Mouse (Mus musculus): ENCODE measurements around the gene Pak6.
A peak's percentile ranks its signal among the peaks of the same experiment; 100 is the strongest.

Gene Pak6

DNA sequence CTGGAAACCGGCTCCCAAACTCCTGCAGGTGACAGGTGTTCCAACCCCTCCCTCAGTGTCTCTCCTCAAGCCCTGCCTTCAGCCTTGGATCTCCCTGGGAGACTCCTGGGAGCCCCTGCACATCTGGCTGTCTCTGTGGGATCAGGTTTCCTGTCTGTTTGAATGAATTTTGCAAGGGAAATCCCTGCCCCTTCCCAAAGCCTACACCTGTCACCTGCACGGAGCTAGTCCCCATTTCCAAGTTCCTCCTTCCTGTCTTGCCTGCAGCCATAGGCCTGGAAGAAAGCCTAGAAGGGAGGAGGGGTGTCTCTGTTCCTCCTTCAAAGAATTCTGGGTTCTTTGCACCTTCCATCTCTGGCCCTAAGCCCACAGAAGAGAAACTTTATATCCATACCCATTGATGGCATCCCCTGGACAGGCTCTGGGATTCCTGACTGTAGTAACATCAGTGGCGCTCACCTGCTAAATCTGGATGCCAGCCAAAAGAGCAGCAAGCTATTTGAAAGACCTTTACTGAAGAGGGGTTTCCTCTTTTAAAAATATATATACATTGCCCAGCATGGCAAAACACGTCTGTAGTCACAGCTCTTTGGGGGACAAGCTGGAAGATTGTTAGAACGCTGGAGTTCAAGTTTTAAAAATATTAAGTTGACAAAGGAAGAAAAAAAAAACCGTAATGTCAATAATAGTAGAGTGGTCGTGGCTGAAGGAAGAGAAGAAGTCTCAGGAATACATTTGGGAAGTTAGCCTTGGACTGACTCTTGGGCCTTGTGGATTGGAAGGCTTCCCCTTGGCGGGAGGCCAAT, 66.9 kb downstream of the Pak6 start:
- no peak for DNase-seq (ENCODE audit: low spot score)

DNA sequence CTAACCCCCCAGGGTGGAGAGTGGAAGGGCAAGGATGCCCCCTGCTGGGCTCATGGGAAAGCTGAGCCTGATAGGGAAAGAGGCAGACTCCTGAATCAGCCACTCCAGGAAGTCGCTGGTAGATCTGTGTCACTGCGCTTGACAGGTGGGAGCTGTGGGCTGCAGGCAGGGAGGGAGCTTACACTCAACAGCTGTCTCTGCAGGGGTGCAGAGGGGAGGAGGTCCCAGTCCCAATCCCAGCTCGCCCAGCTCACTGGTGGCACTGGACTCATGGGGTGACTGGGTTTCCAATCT, 67.5 kb downstream of the Pak6 start:
- DNase-seq (ENCODE audit: low spot score), result no peak

- DNase-seq (ENCODE audit: low spot score), result no peak
Measured at GRCm38 (mm10) chr2:118731981-118732380, 68.9 kb downstream of the Pak6 start.

- no peak for DNase-seq (ENCODE audit: low spot score)
Measured at GRCm38 (mm10) chr2:118733341-118733740, 70.2 kb downstream of the Pak6 start.

GRCm38 (mm10) chr2:118740341-118740740, 77.2 kb downstream of the Pak6 start:
- no peak for DNase-seq (ENCODE audit: low spot score)

GRCm38 (mm10) chr2:118741183-118741582, 78.1 kb downstream of the Pak6 start:
- DNase-seq (ENCODE audit: low spot score), result no peak

DNA sequence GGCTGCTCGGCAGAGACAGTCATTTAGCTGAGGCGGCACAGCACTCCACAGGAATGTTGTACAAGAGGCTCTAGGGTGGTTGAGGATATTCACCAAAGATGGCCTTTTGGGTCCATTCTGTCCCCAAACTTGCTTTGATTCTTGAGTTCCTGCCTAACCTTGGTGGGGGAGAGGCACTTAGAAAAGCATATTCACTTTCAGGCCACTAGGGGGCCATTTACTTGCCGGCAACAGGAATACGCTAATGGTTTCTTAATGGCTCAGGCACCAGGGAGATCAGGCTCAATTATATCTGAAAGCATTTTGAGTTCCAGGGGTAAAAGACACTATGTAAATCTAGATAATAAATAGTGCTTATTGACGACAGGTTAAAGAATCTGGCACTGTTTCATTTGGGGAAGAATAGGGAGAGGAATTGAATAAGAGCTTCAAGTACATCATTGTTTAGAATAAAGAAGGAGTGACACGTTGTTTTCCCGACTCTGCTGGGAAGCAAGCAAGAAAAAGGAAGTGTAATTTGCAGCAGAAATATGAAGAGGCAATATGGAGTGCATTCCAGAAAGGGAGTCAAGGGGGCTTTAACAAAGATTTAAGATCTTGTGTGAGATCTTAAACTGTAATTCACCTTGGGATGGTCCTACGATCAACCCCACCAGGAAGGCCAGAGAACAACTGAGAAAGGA, 80.3 kb downstream of the Pak6 start:
- DNase-seq (ENCODE audit: low spot score), result no peak

DNA sequence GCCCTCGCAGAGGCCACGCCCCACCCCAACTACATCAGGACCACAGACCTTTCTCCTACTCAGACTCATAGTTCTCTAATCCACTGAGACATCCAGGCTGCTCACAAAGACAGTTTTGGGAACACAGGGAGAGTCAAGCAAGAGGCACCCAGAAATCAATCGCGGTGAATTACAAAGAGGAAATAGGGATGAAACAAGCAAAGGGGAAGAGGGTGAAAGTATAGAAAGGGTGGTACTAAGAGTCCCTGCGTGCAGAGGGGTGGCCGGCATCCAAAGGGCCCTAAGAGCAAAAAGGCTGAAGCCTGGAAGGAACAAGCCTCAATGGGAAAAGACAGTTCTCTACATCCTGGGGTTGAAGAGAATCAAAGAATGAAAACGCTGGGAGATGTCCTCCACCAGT, 81.5 kb downstream of the Pak6 start:
- DNase-seq (ENCODE audit: low spot score), result no peak

DNA sequence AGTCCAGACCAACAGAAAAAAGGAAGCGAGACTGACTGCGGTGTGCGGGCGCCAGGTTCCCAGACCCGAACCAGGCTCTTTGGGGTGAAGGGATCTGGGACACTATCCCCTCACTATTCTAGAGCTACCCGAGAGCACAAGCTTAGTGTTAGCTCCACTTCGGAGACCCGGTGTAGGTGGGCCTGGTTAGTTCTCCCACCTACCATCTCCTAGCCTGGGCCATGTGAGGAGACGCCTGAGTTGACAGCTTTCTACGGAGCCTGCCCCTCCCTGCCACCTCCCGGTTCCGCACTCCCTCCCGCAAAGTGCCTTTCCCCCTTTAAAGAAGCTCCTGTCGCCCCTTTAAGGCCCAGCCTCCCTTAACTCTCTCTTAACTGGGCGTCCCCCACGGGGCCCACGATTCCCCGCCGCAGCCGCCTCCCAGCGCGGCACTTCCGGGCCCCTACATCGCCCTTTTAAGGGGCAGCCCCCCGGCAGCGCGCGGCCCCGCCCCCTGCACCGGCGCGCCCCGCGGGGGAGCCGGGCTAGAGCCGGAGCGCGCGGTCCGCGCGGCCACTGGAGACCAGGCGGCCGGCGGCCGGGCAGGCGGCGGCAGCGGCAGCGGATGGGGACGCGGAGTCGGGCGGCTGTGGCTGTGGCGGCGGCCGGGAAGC, 82.3 kb downstream of the Pak6 start, which contains the start of gene Inafm2:
Gene Inafm2 (plus strand): TSS at position 527 of the 653 bp plus-strand sequence.
- DNase-seq (ENCODE audit: low spot score), result peak; percentile 58

DNA sequence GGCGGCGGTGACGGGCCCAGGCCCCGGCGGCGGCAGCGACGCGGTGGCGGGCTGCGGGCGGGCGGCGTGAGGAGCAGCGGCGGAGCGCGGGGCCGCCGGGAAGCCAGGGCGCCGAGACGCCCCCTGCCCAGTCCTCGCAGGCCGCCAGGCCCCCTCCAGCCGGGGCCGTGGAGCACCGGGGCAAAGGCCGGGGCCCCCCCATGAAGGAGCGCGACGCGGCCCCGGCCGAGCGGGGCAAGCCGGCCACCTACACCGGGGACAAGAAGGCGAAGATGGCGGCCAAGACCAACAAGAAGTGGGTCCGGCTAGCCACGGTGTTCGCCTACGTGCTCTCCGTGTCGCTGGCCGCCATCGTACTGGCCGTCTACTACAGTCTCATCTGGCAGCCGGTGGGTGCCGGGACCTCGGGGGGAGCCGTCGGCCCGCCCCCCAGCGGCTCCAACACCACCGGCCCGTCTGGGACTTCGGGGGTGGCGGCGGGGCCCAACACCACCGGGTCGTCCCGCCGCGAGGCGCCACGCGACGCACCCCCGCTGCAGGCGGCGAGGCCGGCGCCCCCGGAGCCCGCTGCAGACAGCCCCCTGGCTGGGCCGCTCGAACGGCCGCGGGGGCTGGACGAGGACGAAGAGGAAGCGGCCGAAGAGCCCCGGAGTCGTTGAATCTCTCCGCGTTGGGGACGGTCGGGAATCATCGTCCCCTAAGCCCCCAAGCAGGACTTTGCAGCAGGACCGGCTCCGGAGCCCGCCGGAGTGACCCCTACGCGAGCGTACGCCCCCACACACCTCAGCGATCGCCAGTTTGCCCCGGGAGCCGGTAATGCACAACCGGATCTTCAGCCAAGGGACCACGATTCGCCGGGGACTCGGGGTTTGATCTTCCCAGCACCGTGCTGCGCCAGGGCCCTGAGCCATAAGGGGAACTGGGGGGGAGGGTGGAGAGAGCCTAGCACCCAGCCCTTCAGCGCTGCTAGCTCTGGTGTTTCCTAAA, 83.1 kb downstream of the Pak6 start:
- DNase-seq (ENCODE audit: low spot score), result no peak

DNA sequence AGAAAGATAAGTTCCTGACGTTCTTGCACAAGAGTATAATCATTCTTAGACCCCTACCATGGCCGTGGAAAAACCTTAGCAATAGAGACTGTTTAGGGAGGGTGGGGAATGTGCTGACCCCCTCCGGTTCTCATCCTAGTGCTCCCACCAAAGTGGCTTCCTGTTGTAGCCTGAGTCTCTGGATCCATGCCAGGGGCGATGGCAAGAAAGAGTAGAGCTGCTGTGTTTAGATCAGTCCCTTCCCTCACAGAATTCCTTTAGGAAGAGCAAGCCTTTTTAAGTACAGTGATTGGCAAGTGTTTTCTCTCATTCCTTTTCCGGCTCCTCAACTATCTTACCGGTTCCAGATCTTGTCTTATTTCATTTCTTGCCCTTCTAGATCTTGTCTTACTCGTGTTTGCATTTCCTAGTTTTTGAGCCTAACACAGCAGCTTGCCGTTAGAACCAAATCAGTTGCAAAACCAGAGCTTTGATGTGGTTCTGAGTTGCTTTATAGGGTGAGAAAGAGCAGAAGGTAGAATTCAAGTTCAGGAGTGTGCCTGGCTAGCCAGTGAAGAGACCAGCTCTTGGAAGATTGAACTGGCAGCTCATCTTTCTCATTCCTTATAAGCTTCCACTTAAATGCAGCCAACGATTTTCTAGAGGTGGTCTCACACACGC, 84.3 kb downstream of the Pak6 start:
- no peak for DNase-seq (ENCODE audit: low spot score)
